Mouse (Mus musculus): ENCODE data around the gene Ppp1r15a.
"Not testable (repeated sequence)": the region's sequence is repeated elsewhere in the genome, so short reads cannot be mapped to it uniquely, and the experiment has no call there.

Ppp1r15a gene

GRCm38 (mm10) chr7:45551512-45551883 is 25.4 kb upstream of the Ppp1r15a start:
- DNase-seq (ENCODE audit: low spot score in 2 of 2): no peak

- DNase-seq (ENCODE audit: low spot score in 2 of 2): no peak
Measured at GRCm38 (mm10) chr7:45550821-45551511, 24.9 kb upstream of the Ppp1r15a start.

- no peak for DNase-seq (ENCODE audit: low spot score in 2 of 2)
Measured at GRCm38 (mm10) chr7:45549641-45550436, 23.8 kb upstream of the Ppp1r15a start.

GRCm38 (mm10) chr7:45544525-45544924 is 18.5 kb upstream of the Ppp1r15a start:
- no peak for DNase-seq (ENCODE audit: low spot score in 2 of 2)

GRCm38 (mm10) chr7:45540213-45540612 is 14.1 kb upstream of the Ppp1r15a start:
- no peak for DNase-seq (ENCODE audit: low spot score in 2 of 2)

- no peak for DNase-seq (ENCODE audit: low spot score in 2 of 2)
Measured at GRCm38 (mm10) chr7:45539095-45539494, 13.0 kb upstream of the Ppp1r15a start.

GRCm38 (mm10) chr7:45538163-45539041 is 12.3 kb upstream of the Ppp1r15a start:
- peak in 1 of 2 experiments; percentile 31 for DNase-seq (ENCODE audit: low spot score in 2 of 2)

GRCm38 (mm10) chr7:45537602-45538001 is 11.5 kb upstream of the Ppp1r15a start:
- DNase-seq (ENCODE audit: low spot score in 2 of 2): no peak

- no peak for DNase-seq (ENCODE audit: low spot score in 2 of 2)
Measured at GRCm38 (mm10) chr7:45535676-45536075, 9.6 kb upstream of the Ppp1r15a start.

- no peak for DNase-seq (ENCODE audit: low spot score in 2 of 2)
Measured at GRCm38 (mm10) chr7:45530643-45531042, 4.6 kb upstream of the Ppp1r15a start.

- DNase-seq (ENCODE audit: low spot score in 2 of 2): no peak
Measured at GRCm38 (mm10) chr7:45529461-45529860, 3.4 kb upstream of the Ppp1r15a start.

GRCm38 (mm10) chr7:45527169-45527568 is 1.1 kb upstream of the Ppp1r15a start:
- DNase-seq (ENCODE audit: low spot score in 2 of 2): not testable (repeated sequence)

- DNase-seq (ENCODE audit: low spot score in 2 of 2): peak in 1 of 2 experiments; percentile 35
Measured at GRCm38 (mm10) chr7:45526474-45527120, 529 bp upstream of the Ppp1r15a start.

GRCm38 (mm10) chr7:45524841-45525621 is 1.0 kb downstream of the Ppp1r15a start:
- DNase-seq (ENCODE audit: low spot score in 2 of 2): no peak

- DNase-seq (ENCODE audit: low spot score in 2 of 2): no peak
Measured at GRCm38 (mm10) chr7:45523678-45524170, 2.3 kb downstream of the Ppp1r15a start.

GRCm38 (mm10) chr7:45522957-45523676 is 3.0 kb downstream of the Ppp1r15a start:
- DNase-seq (ENCODE audit: low spot score in 2 of 2): no peak

GRCm38 (mm10) chr7:45522194-45522752 is 3.8 kb downstream of the Ppp1r15a start:
- DNase-seq (ENCODE audit: low spot score in 2 of 2): no peak

- DNase-seq (ENCODE audit: low spot score in 2 of 2): peak; percentile 89 to 92
Measured at GRCm38 (mm10) chr7:45521728-45522184, 4.3 kb downstream of the Ppp1r15a start.

GRCm38 (mm10) chr7:45520605-45521004 is 5.5 kb downstream of the Ppp1r15a start:
- no peak for DNase-seq (ENCODE audit: low spot score in 2 of 2)
